Mouse (Mus musculus): ENCODE measurements around the gene Vmn1r3.
A peak's percentile ranks its signal among the peaks of the same experiment; 100 is the strongest.
"Not testable (repeated sequence)": the region's sequence is repeated elsewhere in the genome, so short reads cannot be mapped to it uniquely, and the experiment has no call there.

The Vmn1r3 gene

GRCm38 (mm10) chr4:3185258-3185657, at the start of gene Vmn1r3:
Gene Vmn1r3, minus strand, starts transcription at chr4:3185358.
- not testable (repeated sequence) for DNase-seq

GRCm38 (mm10) chr4:3232053-3232452, 46.9 kb upstream of the Vmn1r3 start:
- DNase-seq: peak; percentile 37 to 57

GRCm38 (mm10) chr4:3230908-3231684, 45.9 kb upstream of the Vmn1r3 start:
- DNase-seq: peak; percentile 78 to 86

- peak; percentile 64 to 68 for DNase-seq
These were observed 44.4 kb upstream of the Vmn1r3 start for GRCm38 (mm10) chr4:3229532-3229931.

GRCm38 (mm10) chr4:3228476-3228875, 43.3 kb upstream of the Vmn1r3 start:
- DNase-seq: no peak

- DNase-seq: no peak
These were observed 42.6 kb upstream of the Vmn1r3 start for GRCm38 (mm10) chr4:3227751-3228150.

GRCm38 (mm10) chr4:3226488-3226887, 41.3 kb upstream of the Vmn1r3 start:
- no peak for DNase-seq

GRCm38 (mm10) chr4:3225416-3225815, 40.3 kb upstream of the Vmn1r3 start:
- not testable (repeated sequence) for DNase-seq

- DNase-seq: not testable (repeated sequence)
These were observed 39.7 kb upstream of the Vmn1r3 start for GRCm38 (mm10) chr4:3224848-3225247.

- not testable (repeated sequence) for DNase-seq
These were observed 38.5 kb upstream of the Vmn1r3 start for GRCm38 (mm10) chr4:3223483-3224209.

GRCm38 (mm10) chr4:3216382-3216781, 31.2 kb upstream of the Vmn1r3 start:
- not testable (repeated sequence) for DNase-seq

- not testable (repeated sequence) for DNase-seq
These were observed 28.2 kb upstream of the Vmn1r3 start for GRCm38 (mm10) chr4:3213349-3213748.

GRCm38 (mm10) chr4:3209643-3210217, 24.6 kb upstream of the Vmn1r3 start:
- DNase-seq: not testable (repeated sequence)

- DNase-seq: not testable (repeated sequence)
These were observed 8.2 kb downstream of the Vmn1r3 start for GRCm38 (mm10) chr4:3176746-3177490.

GRCm38 (mm10) chr4:3176195-3176594, 9.0 kb downstream of the Vmn1r3 start:
- not testable (repeated sequence) for DNase-seq

- DNase-seq: not testable (repeated sequence)
These were observed 9.4 kb downstream of the Vmn1r3 start for GRCm38 (mm10) chr4:3175756-3176155.

GRCm38 (mm10) chr4:3174586-3174985, 10.6 kb downstream of the Vmn1r3 start:
- not testable (repeated sequence) for DNase-seq

GRCm38 (mm10) chr4:3167020-3167419, 18.1 kb downstream of the Vmn1r3 start, which contains the start of gene Vmn1r2:
Gene Vmn1r2, plus strand, starts transcription at chr4:3167320.
- DNase-seq: not testable (repeated sequence)

GRCm38 (mm10) chr4:3165046-3165445, 20.1 kb downstream of the Vmn1r3 start:
- DNase-seq: peak in 1 of 2 experiments; percentile 18

- DNase-seq: not testable (repeated sequence)
These were observed 20.7 kb downstream of the Vmn1r3 start for GRCm38 (mm10) chr4:3164429-3164828.

- not testable (repeated sequence) for DNase-seq
These were observed 31.8 kb downstream of the Vmn1r3 start for GRCm38 (mm10) chr4:3153320-3153719.

GRCm38 (mm10) chr4:3147926-3148325, 37.2 kb downstream of the Vmn1r3 start:
- DNase-seq: not testable (repeated sequence)
